Mouse (Mus musculus): ENCODE measurements around the gene Sparc. TPM values are rescaled to one million over a fixed set of nuclear protein-coding genes. Genes with fewer than 3 reads are reported as not detected.

Sparc gene
- total RNA-seq, 1 experiment from 2014 or later = 2,456 TPM

DNA sequence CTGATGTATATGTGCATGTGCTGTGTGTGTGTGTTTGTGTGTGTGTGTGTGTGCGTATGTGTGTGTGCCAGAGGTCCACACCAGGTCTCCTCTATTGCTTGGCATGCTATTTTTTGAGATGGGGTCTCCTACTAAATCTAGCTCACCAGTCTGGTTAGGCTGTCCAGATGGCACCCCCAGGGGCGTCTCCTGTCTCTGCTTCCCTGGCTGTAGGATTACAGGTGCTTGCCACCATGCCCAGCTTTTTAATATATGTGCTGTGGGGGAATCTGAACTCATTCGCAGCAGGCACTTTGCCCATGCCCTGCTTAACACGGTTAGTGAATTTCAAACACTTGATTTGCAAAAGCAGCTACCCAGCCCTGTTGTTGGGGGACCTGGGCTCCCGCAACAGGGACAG is 57.1 kb downstream of the Sparc start:
- DNase-seq = no peak

DNA sequence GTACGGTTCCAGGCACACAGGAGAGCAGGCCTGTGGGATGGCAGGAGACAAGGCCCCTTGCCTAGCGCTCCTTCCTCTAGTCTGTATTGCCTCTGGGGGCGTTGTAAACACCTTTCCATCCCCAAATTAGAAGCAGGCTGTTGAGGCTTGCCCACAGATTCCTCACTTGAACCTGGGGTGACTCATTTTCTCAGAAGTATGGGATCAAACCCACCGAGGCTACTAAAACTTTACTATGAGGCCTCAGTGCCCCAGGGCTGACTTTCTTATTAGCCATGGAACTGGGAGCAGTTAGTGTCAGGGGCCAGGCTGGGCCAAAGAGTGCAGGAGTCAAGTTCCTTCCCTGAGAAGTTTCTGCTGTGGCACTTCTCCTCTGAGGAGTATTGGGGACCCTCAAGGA is 57.7 kb downstream of the Sparc start:
- no peak for DNase-seq

DNA sequence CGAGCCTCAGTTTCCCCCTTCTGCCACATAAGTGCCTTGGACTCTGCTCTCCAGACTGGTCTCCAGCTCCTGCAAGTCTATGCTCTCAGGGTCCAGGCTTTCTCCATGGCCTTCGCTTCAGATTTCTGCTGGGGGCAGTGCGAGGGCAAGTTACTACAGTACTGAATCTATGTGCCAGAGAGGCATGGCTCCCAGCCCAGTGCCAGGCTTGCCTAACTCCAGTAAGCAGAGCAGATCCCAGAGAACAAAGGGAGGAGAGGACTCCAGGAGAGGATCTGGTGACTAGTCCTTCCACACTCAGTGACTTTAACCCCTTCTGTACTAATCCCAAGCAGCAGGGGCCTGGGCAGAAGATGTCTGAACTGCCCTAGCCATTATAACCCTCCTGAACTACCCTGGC is 58.3 kb downstream of the Sparc start:
- DNase-seq = peak; percentile 70

DNA sequence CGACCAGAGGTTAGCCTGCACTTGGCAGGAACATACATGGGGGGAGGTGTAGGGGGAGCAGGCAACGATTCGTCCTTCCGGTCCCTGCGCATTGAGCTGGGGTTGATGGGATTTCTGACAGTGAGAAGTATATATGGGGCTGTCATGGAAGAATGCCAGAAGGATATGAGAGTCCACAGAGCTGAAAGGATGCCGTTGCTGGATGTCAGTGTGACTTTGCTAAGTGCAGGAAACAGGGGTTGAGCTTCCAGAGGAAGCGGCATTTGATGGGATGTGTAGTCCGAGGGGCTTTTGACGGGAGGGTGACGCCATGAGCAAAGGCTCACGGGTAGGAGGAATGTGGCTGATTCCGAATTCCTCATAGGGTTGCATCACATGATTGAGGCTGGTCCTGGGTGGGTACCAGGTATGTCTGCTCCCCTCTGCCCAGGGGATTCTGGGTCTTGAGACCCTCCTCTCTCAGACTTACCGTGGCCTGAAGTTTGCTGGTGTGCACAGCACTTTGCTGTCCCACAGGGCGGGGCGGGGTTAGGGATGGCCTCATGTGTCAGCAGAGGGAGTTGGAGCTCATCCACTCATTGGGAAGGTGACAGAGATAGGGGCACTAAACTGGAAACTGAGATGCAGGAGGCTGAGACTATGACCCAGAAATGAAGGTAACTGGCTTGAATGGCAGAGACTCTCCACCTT is 64.7 kb downstream of the Sparc start:
- no peak for DNase-seq

DNA sequence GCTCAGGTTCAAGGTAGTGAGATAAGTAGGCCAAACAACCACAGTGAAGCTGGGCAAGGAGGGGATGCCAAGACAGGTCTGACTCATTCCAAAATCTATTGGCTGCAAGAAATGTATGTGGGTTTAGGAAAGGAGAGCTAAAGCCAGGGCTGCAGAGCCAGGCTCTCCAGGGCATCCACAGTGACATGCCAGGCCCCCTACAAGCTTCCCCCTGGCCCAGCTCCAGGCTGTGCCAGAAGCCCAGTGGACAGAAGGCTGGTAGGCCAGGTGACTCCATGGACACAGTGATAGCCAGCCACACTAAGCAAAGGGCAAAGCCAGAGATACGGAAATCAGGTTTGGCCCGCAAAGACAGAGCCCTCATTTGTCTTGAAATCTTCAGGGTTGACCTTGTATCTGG is 66.1 kb downstream of the Sparc start:
- no peak for DNase-seq

Other genes with a start within 250 kb of the Sparc start
- gene Slc36a2, start 238.1 kb downstream of the Sparc start, total RNA-seq (2021) = 176 and 200 TPM in 2 replicates
- gene Slc36a1, start 218.8 kb downstream of the Sparc start, total RNA-seq (2021) = 19.3 and 23.0 TPM in 2 replicates
- 0.11 and 0.56 TPM in 2 replicates for gene Fat2, start 86.6 kb downstream of the Sparc start, total RNA-seq (2021)
- gene Atox1, start 38.1 kb upstream of the Sparc start, total RNA-seq (2021) = 255 and 290 TPM in 2 replicates
- 61.8 and 61.9 TPM in 2 replicates for gene G3bp1, start 46.5 kb upstream of the Sparc start, total RNA-seq (2021)
- gene Glra1, start 185.0 kb upstream of the Sparc start, total RNA-seq (2021) = not detected in 2 replicates

All from adrenal gland, postnatal 14 days (tissue).